Mouse (Mus musculus): Measurements from ENCODE around the gene Ptpn6.
"Not testable (repeated sequence)": the region's sequence is repeated elsewhere in the genome, so short reads cannot be mapped to it uniquely, and the experiment has no call there.

The Ptpn6 gene

GRCm38 (mm10) chr6:124699366-124699765 is 39.1 kb downstream of the Ptpn6 start:
- DNase-seq (ENCODE audit: low spot score), result no peak

GRCm38 (mm10) chr6:124698751-124699150 is 39.8 kb downstream of the Ptpn6 start:
- DNase-seq (ENCODE audit: low spot score), result no peak

GRCm38 (mm10) chr6:124696441-124697150 is 41.9 kb downstream of the Ptpn6 start:
- peak; percentile 34 for DNase-seq (ENCODE audit: low spot score)

- peak; percentile 76 for DNase-seq (ENCODE audit: low spot score)
Measured at GRCm38 (mm10) chr6:124694166-124694955, 44.2 kb downstream of the Ptpn6 start.

GRCm38 (mm10) chr6:124693243-124693981 is 45.1 kb downstream of the Ptpn6 start:
- DNase-seq (ENCODE audit: low spot score), result no peak

- no peak for DNase-seq (ENCODE audit: low spot score)
Measured at GRCm38 (mm10) chr6:124690517-124690916, 48.0 kb downstream of the Ptpn6 start.

- DNase-seq (ENCODE audit: low spot score), result no peak
Measured at GRCm38 (mm10) chr6:124689011-124689410, 49.5 kb downstream of the Ptpn6 start.

- no peak for DNase-seq (ENCODE audit: low spot score)
Measured at GRCm38 (mm10) chr6:124688151-124688758, 50.3 kb downstream of the Ptpn6 start.

- DNase-seq (ENCODE audit: low spot score), result not testable (repeated sequence)
Measured at GRCm38 (mm10) chr6:124686644-124687043, 51.9 kb downstream of the Ptpn6 start.

- no peak for DNase-seq (ENCODE audit: low spot score)
Measured at GRCm38 (mm10) chr6:124685606-124686386, 52.7 kb downstream of the Ptpn6 start.

GRCm38 (mm10) chr6:124683591-124684417 is 54.7 kb downstream of the Ptpn6 start:
- DNase-seq (ENCODE audit: low spot score), result peak; percentile 71

- DNase-seq (ENCODE audit: low spot score), result not testable (repeated sequence)
Measured at GRCm38 (mm10) chr6:124682291-124682690, 56.2 kb downstream of the Ptpn6 start.

GRCm38 (mm10) chr6:124679486-124679885 is 59.0 kb downstream of the Ptpn6 start:
- no peak for DNase-seq (ENCODE audit: low spot score)

- DNase-seq (ENCODE audit: low spot score), result no peak
Measured at GRCm38 (mm10) chr6:124678769-124679168, 59.7 kb downstream of the Ptpn6 start.

GRCm38 (mm10) chr6:124676171-124676570 is 62.3 kb downstream of the Ptpn6 start:
- DNase-seq (ENCODE audit: low spot score), result no peak

GRCm38 (mm10) chr6:124674591-124674990 is 63.9 kb downstream of the Ptpn6 start:
- DNase-seq (ENCODE audit: low spot score), result no peak

- no peak for DNase-seq (ENCODE audit: low spot score)
Measured at GRCm38 (mm10) chr6:124673619-124674018, 64.9 kb downstream of the Ptpn6 start.

- no peak for DNase-seq (ENCODE audit: low spot score)
Measured at GRCm38 (mm10) chr6:124672100-124672499, 66.4 kb downstream of the Ptpn6 start.
